Mouse (Mus musculus): ENCODE data around the gene Thap11. TPM values are rescaled to one million over a fixed set of nuclear protein-coding genes. Genes with fewer than 3 reads are reported as not detected.

The Thap11 gene
- polyA plus RNA-seq, 1 experiment from 2014 or later = 36.8 TPM

GRCm38 (mm10) chr8:105874301-105874700, 19.4 kb downstream of the Thap11 start:
- H3K4me1 ChIP-seq (replicated peaks; ENCODE audit: control insufficient read depth, insufficient read depth) = no peaks in the 10 kb centered on the region; the same call in 1 of the 2 replicates
- no peak for TF ChIP-seq CTCF (IDR thresholded peaks at IDR 0.05; ENCODE audit: low read depth)
- no peak for TF ChIP-seq EP300 (optimal IDR thresholded peaks at IDR 0.05)
- no peak overlapping the region for H3K9ac ChIP-seq (ENCODE audit: low read length)
- H3K9me3 ChIP-seq (ENCODE audit: control insufficient read depth, low read length) = no peaks in the 10 kb centered on the region
- 69% methylated on average over 6 of the region's 6 CpGs for WGBS
- H3K27ac ChIP-seq (replicated peaks) = no peak overlapping the region; the same call in 1 of the 2 replicates
- peaks cover 13% of the 10 kb centered on the region for H3K36me3 ChIP-seq (ENCODE audit: control insufficient read depth, insufficient read depth, low read length)
- no peaks in the 10 kb centered on the region for H3K27me3 ChIP-seq (ENCODE audit: control insufficient read depth, insufficient read depth, low read length)
- H3K4me2 ChIP-seq (replicated peaks; ENCODE audit: low read depth) = no peak overlapping the region
- no peak for DNase-seq (ENCODE audit: low spot score)
- ATAC-seq (ENCODE audit: low FRiP score, low TSS enrichment) = peak; percentile 38; the same call in 1 of the 2 replicates
- no peak overlapping the region for H3K4me3 ChIP-seq (ENCODE audit: low read depth, low read length)

GRCm38 (mm10) chr8:105880754-105881520, 26.0 kb downstream of the Thap11 start, which contains the start of gene Edc4:
Gene Edc4, plus strand, starts transcription at chr8:105880881.
- Histone ChIP-seq H3K9me3 (ENCODE audit: control insufficient read depth, low read length) (no peaks in the 10 kb centered on the region), H3K27ac (replicated peaks) (peak within 1 kb of the TSS; percentile 73; the same call in 1 of the 2 replicates), H3K4me2 (replicated peaks; ENCODE audit: low read depth) (peak within 1 kb of the TSS; percentile 56), H3K9ac (ENCODE audit: low read length) (peak within 1 kb of the TSS; percentile 86), H3K36me3 (ENCODE audit: control insufficient read depth, insufficient read depth, low read length) (peaks cover 19% of the 10 kb centered on the region), H3K27me3 (ENCODE audit: control insufficient read depth, insufficient read depth, low read length) (no peaks in the 10 kb centered on the region), H3K4me1 (replicated peaks; ENCODE audit: control insufficient read depth, insufficient read depth) (no peaks in the 10 kb centered on the region), H3K4me3 (ENCODE audit: low read depth, low read length) (peak within 1 kb of the TSS; percentile 80)
- ATAC-seq (ENCODE audit: low FRiP score, low TSS enrichment) (peak; percentile 92), DNase-seq (ENCODE audit: low spot score) (peak; percentile 88)
- TF ChIP-seq EP300 (optimal IDR thresholded peaks at IDR 0.05) = no peak
- no peak for TF ChIP-seq CTCF (IDR thresholded peaks at IDR 0.05; ENCODE audit: low read depth)
- under 1% methylated on average over 45 of the region's 45 CpGs for WGBS

- DNase-seq (ENCODE audit: low spot score) = no peak
- ATAC-seq (ENCODE audit: low FRiP score, low TSS enrichment) = no peak
- H3K4me1 ChIP-seq (replicated peaks; ENCODE audit: control insufficient read depth, insufficient read depth) = no peaks in the 10 kb centered on the region
- H3K9ac ChIP-seq (ENCODE audit: low read length) = no peak overlapping the region
- H3K36me3 ChIP-seq (ENCODE audit: control insufficient read depth, insufficient read depth, low read length) = peaks cover 54% of the 10 kb centered on the region
- no peaks in the 10 kb centered on the region for H3K27me3 ChIP-seq (ENCODE audit: control insufficient read depth, insufficient read depth, low read length)
- H3K9me3 ChIP-seq (ENCODE audit: control insufficient read depth, low read length) = no peaks in the 10 kb centered on the region
- WGBS = 94% methylated on average over 12 of the region's 12 CpGs
- no peak overlapping the region for H3K27ac ChIP-seq (replicated peaks)
- H3K4me2 ChIP-seq (replicated peaks; ENCODE audit: low read depth) = no peak overlapping the region
- H3K4me3 ChIP-seq (ENCODE audit: low read depth, low read length) = no peak overlapping the region
- no peak for TF ChIP-seq EP300 (optimal IDR thresholded peaks at IDR 0.05)
- TF ChIP-seq CTCF (IDR thresholded peaks at IDR 0.05; ENCODE audit: low read depth) = no peak
These were observed 35.0 kb downstream of the Thap11 start for GRCm38 (mm10) chr8:105889756-105890465.

GRCm38 (mm10) chr8:105890870-105891269, 35.9 kb downstream of the Thap11 start:
- no peak overlapping the region for H3K4me3 ChIP-seq (ENCODE audit: low read depth, low read length)
- H3K9me3 ChIP-seq (ENCODE audit: control insufficient read depth, low read length) = no peaks in the 10 kb centered on the region
- no peak for ATAC-seq (ENCODE audit: low FRiP score, low TSS enrichment)
- no peak for DNase-seq (ENCODE audit: low spot score)
- H3K4me1 ChIP-seq (replicated peaks; ENCODE audit: control insufficient read depth, insufficient read depth) = no peaks in the 10 kb centered on the region
- H3K36me3 ChIP-seq (ENCODE audit: control insufficient read depth, insufficient read depth, low read length) = peaks cover 47% of the 10 kb centered on the region
- WGBS = 92% methylated on average over 6 of the region's 6 CpGs
- H3K9ac ChIP-seq (ENCODE audit: low read length) = no peak overlapping the region
- TF ChIP-seq CTCF (IDR thresholded peaks at IDR 0.05; ENCODE audit: low read depth) = no peak
- TF ChIP-seq EP300 (optimal IDR thresholded peaks at IDR 0.05) = no peak
- H3K27me3 ChIP-seq (ENCODE audit: control insufficient read depth, insufficient read depth, low read length) = no peaks in the 10 kb centered on the region
- H3K4me2 ChIP-seq (replicated peaks; ENCODE audit: low read depth) = no peak overlapping the region
- no peak overlapping the region for H3K27ac ChIP-seq (replicated peaks)

GRCm38 (mm10) chr8:105892432-105892831, 37.5 kb downstream of the Thap11 start:
- Histone ChIP-seq H3K4me2 (replicated peaks; ENCODE audit: low read depth) (no peak overlapping the region), H3K4me3 (ENCODE audit: low read depth, low read length) (no peak overlapping the region), H3K4me1 (replicated peaks; ENCODE audit: control insufficient read depth, insufficient read depth) (no peaks in the 10 kb centered on the region), H3K27ac (replicated peaks) (no peak overlapping the region), H3K27me3 (ENCODE audit: control insufficient read depth, insufficient read depth, low read length) (no peaks in the 10 kb centered on the region), H3K36me3 (ENCODE audit: control insufficient read depth, insufficient read depth, low read length) (peaks cover 33% of the 10 kb centered on the region), H3K9ac (ENCODE audit: low read length) (no peak overlapping the region), H3K9me3 (ENCODE audit: control insufficient read depth, low read length) (no peaks in the 10 kb centered on the region)
- no peak for ATAC-seq (ENCODE audit: low FRiP score, low TSS enrichment)
- whole genome bisulfite sequencing = 87% methylated on average over 6 of the region's 6 CpGs
- TF ChIP-seq CTCF (IDR thresholded peaks at IDR 0.05; ENCODE audit: low read depth) (peak; percentile 73), EP300 (optimal IDR thresholded peaks at IDR 0.05) (no peak)
- peak; percentile 30 for DNase-seq (ENCODE audit: low spot score)
